Mouse (Mus musculus) thymus, adult 2 months (tissue): Measurements from ENCODE around the gene Rbp3.

Source experiments
- CTCF ChIP-seq: fragments of 200-500 bp; IDR thresholded peaks from 2 replicates; pipeline ENCODE4 v1.5.1; 2012; ENCODE audit warnings: mild to moderate bottlenecking, control low read depth, low read length, moderate library complexity, borderline replicate concordance; ENCODE audit not compliant: control insufficient read depth, poor library complexity, insufficient read depth; ENCODE audit errors: extremely low read depth
- POLR2A ChIP-seq: fragments of 200-500 bp; IDR thresholded peaks from 2 replicates; pipeline ENCODE4 v1.6.1; 2012; ENCODE audit warnings: mild to moderate bottlenecking, low read length, control low read depth, moderate library complexity; ENCODE audit not compliant: control insufficient read depth, poor library complexity, insufficient read depth; ENCODE audit errors: extremely low read depth

GRCm38 (mm10) chr14:33958186-33958585 lies 4.4 kb downstream of the Rbp3 start:
- no peak for TF ChIP-seq CTCF
- TF ChIP-seq POLR2A = no peak
